9 mouse cellular contexts compared by ENCODE assay signal in genomic region chr10:111957271-111958045, GRCm38 (mm10). TPM values are rescaled to one million over a fixed set of nuclear protein-coding genes. Genes with fewer than 3 reads are reported as not detected.
DNase-seq lines count a peak whose midpoint lies in the region; ATAC-seq and TF ChIP-seq lines count a peak whose summit lies in the region.
"Had no signal": no experiment of that assay in that cellular context is flagged by ENCODE, and none has a peak within 500 bp of the region (broad histone marks: within the 10 kb centered on the region; RNA-seq: fewer than 3 reads in every experiment).

No protein-coding gene starts in this region.

- peaks cover 2 to 3% of the 10 kb centered on the region in 2 experiments; a peak in 2 of 4 replicates for H3K27me3 ChIP-seq in MEL (ENCODE audit: control insufficient read depth in 1 of 2, insufficient read depth in 2 of 2, low read length in 2 of 2)
- H3K27me3 ChIP-seq in forebrain, embryonic 10.5 days (ENCODE audit: poor library complexity, severe bottlenecking), result no peaks in the 10 kb centered on the region
- H3K27me3 ChIP-seq in heart, postnatal 0 days (ENCODE audit: control insufficient read depth, insufficient read depth, low read length), result no peaks in the 10 kb centered on the region
- no peaks in the 10 kb centered on the region for H3K27me3 ChIP-seq in liver, embryonic 13.5 days
- no peaks in the 10 kb centered on the region for H3K27me3 ChIP-seq in neural tube, embryonic 12.5 days (replicated peaks)

- H3K36me3 ChIP-seq in MEL (ENCODE audit: control insufficient read depth in 1 of 2, insufficient read depth in 2 of 2, low read length in 2 of 2), result no peaks in the 10 kb centered on the region
- no peaks in the 10 kb centered on the region for H3K36me3 ChIP-seq in forebrain, embryonic 10.5 days (replicated peaks)
- H3K36me3 ChIP-seq in heart, postnatal 0 days (replicated peaks; ENCODE audit: control insufficient read depth, insufficient read depth, low read length), result no peaks in the 10 kb centered on the region
- H3K36me3 ChIP-seq in liver, embryonic 13.5 days, result no peaks in the 10 kb centered on the region
- H3K36me3 ChIP-seq in neural tube, embryonic 12.5 days, result no peaks in the 10 kb centered on the region

- no peaks in the 10 kb centered on the region for H3K9me3 ChIP-seq in MEL (replicated peaks; ENCODE audit: insufficient read depth, low read length)
- no peaks in the 10 kb centered on the region for H3K9me3 ChIP-seq in forebrain, embryonic 10.5 days
- H3K9me3 ChIP-seq in heart, postnatal 0 days (replicated peaks; ENCODE audit: control insufficient read depth, low read length), result no peaks in the 10 kb centered on the region
- H3K9me3 ChIP-seq in liver, embryonic 13.5 days (replicated peaks), result no peaks in the 10 kb centered on the region; the same call in 1 of the 2 replicates
- H3K9me3 ChIP-seq in neural tube, embryonic 12.5 days, result no peaks in the 10 kb centered on the region

- peak; percentile 82 for TF ChIP-seq RAD21 in MEL (IDR thresholded peaks at IDR 0.05; ENCODE audit: low read depth, low read length)

- no peak overlapping the region for H3K27ac ChIP-seq in MEL (ENCODE audit: control insufficient read depth, low read depth, low read length)
- no peak overlapping the region for H3K27ac ChIP-seq in forebrain, embryonic 10.5 days
- no peak overlapping the region for H3K27ac ChIP-seq in heart, postnatal 0 days (ENCODE audit: low read depth)
- H3K27ac ChIP-seq in liver, embryonic 13.5 days, result no peak overlapping the region
- H3K27ac ChIP-seq in neural tube, embryonic 12.5 days, result no peak overlapping the region

- H3K4me1 ChIP-seq in MEL (ENCODE audit: control insufficient read depth in 1 of 2, insufficient read depth in 2 of 2, low read length in 2 of 2), result peaks cover 0 to 3% of the 10 kb centered on the region in 2 experiments; a peak in 1 of 4 replicates
- peaks cover 3% of the 10 kb centered on the region; the same call in 1 of the 2 replicates for H3K4me1 ChIP-seq in forebrain, embryonic 10.5 days
- H3K4me1 ChIP-seq in heart, postnatal 0 days (ENCODE audit: control insufficient read depth, insufficient read depth), result no peaks in the 10 kb centered on the region
- H3K4me1 ChIP-seq in liver, embryonic 13.5 days (replicated peaks), result no peaks in the 10 kb centered on the region
- H3K4me1 ChIP-seq in neural tube, embryonic 12.5 days, result no peaks in the 10 kb centered on the region

- no peak for TF ChIP-seq EP300 in MEL (IDR thresholded peaks at IDR 0.05; ENCODE audit: low read depth in 1 of 2, low read length in 2 of 2)
- no peak for TF ChIP-seq EP300 in heart, postnatal 0 days (IDR thresholded peaks at IDR 0.05; ENCODE audit: low read depth)

- peak; percentile 41 to 90 (median 79) for TF ChIP-seq CTCF in MEL (IDR thresholded peaks at IDR 0.05 in 2 of 3, conservative IDR thresholded peaks at IDR 0.05 in 1 of 3; ENCODE audit: control insufficient read depth in 1 of 3, insufficient read depth in 1 of 3, low read depth in 2 of 3, low read length in 3 of 3, poor library complexity in 1 of 3, severe bottlenecking in 1 of 3)
- TF ChIP-seq CTCF in heart, postnatal 0 days (IDR thresholded peaks at IDR 0.05; ENCODE audit: low read depth), result peak; percentile 85

- no peak for TF ChIP-seq POLR2A in MEL (IDR thresholded peaks at IDR 0.05; ENCODE audit: control insufficient read depth in 1 of 2, insufficient read depth in 1 of 2, low read depth in 1 of 2, low read length in 2 of 2, poor library complexity in 1 of 2)

- peak; percentile 81 for DNase-seq in MEL (ENCODE audit: low read depth, low spot score)
- DNase-seq in c-Kit-positive CD71-negative TER-119-negative erythroid progenitor cells, embryonic 14.5 days (ENCODE audit: low read depth), result peak; percentile 68
- DNase-seq in forebrain, embryonic 10.5 days (ENCODE audit: extremely low spot score, low spot score), result peak; percentile 54
- peak; percentile 89 for DNase-seq in heart, postnatal 0 days (ENCODE audit: low spot score)
- peak; percentile 75 for DNase-seq in kidney, postnatal 14 days
- DNase-seq in liver, embryonic 13.5 days, result peak; percentile 9
- DNase-seq in thymus, postnatal 10 days (ENCODE audit: low spot score in 2 of 2), result peak; percentile 22 to 67

- ATAC-seq in heart, postnatal 0 days (ENCODE audit: insufficient read depth, low read depth), result peak; percentile 81
- no peak for ATAC-seq in liver, embryonic 13.5 days (ENCODE audit: low read depth)
- ATAC-seq in neural tube, embryonic 12.5 days (ENCODE audit: low FRiP score, low read depth), result peak; percentile 89

- no peak overlapping the region for H3K9ac ChIP-seq in MEL (ENCODE audit: control insufficient read depth, low read depth, low read length, poor library complexity, severe bottlenecking)
- H3K9ac ChIP-seq in heart, postnatal 0 days (replicated peaks; ENCODE audit: low read depth, low read length), result no peak overlapping the region
- no peak overlapping the region for H3K9ac ChIP-seq in liver, embryonic 13.5 days
- H3K9ac ChIP-seq in neural tube, embryonic 12.5 days, result no peak overlapping the region

- no peaks in the 10 kb centered on the region for H3K79me2 ChIP-seq in MEL (ENCODE audit: control insufficient read depth, insufficient read depth, low read length, poor library complexity)

- no peak overlapping the region for H3K4me2 ChIP-seq in heart, postnatal 0 days (ENCODE audit: low read depth, low read length)
- no peak overlapping the region for H3K4me2 ChIP-seq in liver, embryonic 13.5 days
- H3K4me2 ChIP-seq in neural tube, embryonic 12.5 days (replicated peaks), result no peak overlapping the region

- 66% methylated on average over 10 of the region's 10 CpGs for WGBS in forebrain, embryonic 10.5 days
- WGBS in heart, postnatal 0 days, result 35% methylated on average over 10 of the region's 10 CpGs
- WGBS in liver, embryonic 13.5 days (ENCODE audit: insufficient replicate concordance), result 54% methylated on average over 10 of the region's 10 CpGs
- 68% methylated on average over 10 of the region's 10 CpGs for WGBS in neural tube, embryonic 12.5 days

- no peak overlapping the region for H3K4me3 ChIP-seq in MEL (ENCODE audit: control insufficient read depth in 1 of 2, insufficient read depth in 1 of 2, low read depth in 2 of 2, low read length in 2 of 2)
- no peak overlapping the region for H3K4me3 ChIP-seq in forebrain, embryonic 10.5 days
- no peak overlapping the region for H3K4me3 ChIP-seq in heart, postnatal 0 days (ENCODE audit: low read depth, low read length)
- H3K4me3 ChIP-seq in liver, embryonic 13.5 days (replicated peaks), result no peak overlapping the region
- H3K4me3 ChIP-seq in neural tube, embryonic 12.5 days, result no peak overlapping the region
- H3K4me3 ChIP-seq: myocyte had no signal

TF ChIP-seq in MEL, 35 proteins besides CTCF, POLR2A, EP300 and RAD21:
- TF ChIP-seq USF1 (IDR thresholded peaks at IDR 0.05; ENCODE audit: low read depth, low read length), result no peak
- no peak for TF ChIP-seq HCFC1 (IDR thresholded peaks at IDR 0.05; ENCODE audit: low read depth, low read length)
- TF ChIP-seq ZNF384 (IDR thresholded peaks at IDR 0.05; ENCODE audit: low read depth, low read length), result no peak
- TF ChIP-seq SMC3 (IDR thresholded peaks at IDR 0.05; ENCODE audit: low read depth, low read length), result peak; percentile 93
- TF ChIP-seq BHLHE40 (IDR thresholded peaks at IDR 0.05; ENCODE audit: borderline replicate concordance, low read depth, low read length), result 0 out of 2 replicates have a peak, but pooled peaks have one; percentile 10
- peak; percentile 85 for TF ChIP-seq ZC3H11A (IDR thresholded peaks at IDR 0.05; ENCODE audit: low read depth, low read length)
- no peak for TF ChIP-seq CHD2 (IDR thresholded peaks at IDR 0.05; ENCODE audit: low read length)
- TF ChIP-seq SIN3A (IDR thresholded peaks at IDR 0.05; ENCODE audit: low read length), result no peak

RNA-seq across cellular contexts. Expression of gene Krr1, which starts 15.0 kb away (rescaled TPM):
- 69.4 and 84.9 TPM in 2 replicates for total RNA-seq in MEL (2012; rRNA removed)
- 10 to 100 TPM; 66.3 to 67.2 TPM for polyA plus RNA-seq in MEL (2012; ENCODE audit: insufficient read depth in 1 of 2, insufficient read length in 2 of 2, low read depth in 1 of 2, low replicate concordance in 2 of 2, missing spikeins in 1 of 2)
- polyA plus RNA-seq in forebrain, embryonic 10.5 days (2016; fragmentation: Nextera tagmentation; extraction: Ambion mirVana), result 60.4 and 64.8 TPM in 2 replicates
- total RNA-seq in heart, postnatal 0 days (2014; rRNA removed; ENCODE audit: low replicate concordance), result 14.9 and 15.9 TPM in 2 replicates
- polyA plus RNA-seq in heart, postnatal 0 days (2015; fragmentation: Nextera tagmentation; extraction: Ambion mirVana), result 15.3 and 16.0 TPM in 2 replicates
- 27.5 and 37.6 TPM in 2 replicates for polyA plus RNA-seq in liver, embryonic 13.5 days (2015; fragmentation: Nextera tagmentation; extraction: Ambion mirVana)
- 51.5 and 53.1 TPM in 2 replicates for polyA plus RNA-seq in neural tube, embryonic 12.5 days (2016; fragmentation: Nextera tagmentation; extraction: Ambion mirVana)

RNA-seq across cellular contexts. Expression of gene Glipr1, which starts 45.0 kb away (rescaled TPM):
- 0.62 and 1.9 TPM in 2 replicates for total RNA-seq in MEL (2012; rRNA removed)
- under 1 TPM in 1 of 2 experiments, not detected in 1; 0.88 TPM for polyA plus RNA-seq in MEL (2012; ENCODE audit: insufficient read depth in 1 of 2, insufficient read length in 2 of 2, low read depth in 1 of 2, low replicate concordance in 2 of 2, missing spikeins in 1 of 2)
- 0.82 and 1.0 TPM in 2 replicates for polyA plus RNA-seq in forebrain, embryonic 10.5 days (2016; fragmentation: Nextera tagmentation; extraction: Ambion mirVana)
- total RNA-seq in heart, postnatal 0 days (2014; rRNA removed; ENCODE audit: low replicate concordance), result 1.5 and 7.6 TPM in 2 replicates
- polyA plus RNA-seq in heart, postnatal 0 days (2015; fragmentation: Nextera tagmentation; extraction: Ambion mirVana), result 1.2 and 1.7 TPM in 2 replicates
- polyA plus RNA-seq in liver, embryonic 13.5 days (2015; fragmentation: Nextera tagmentation; extraction: Ambion mirVana), result 8.6 and 8.7 TPM in 2 replicates
- 0.46 and 0.76 TPM in 2 replicates for polyA plus RNA-seq in neural tube, embryonic 12.5 days (2016; fragmentation: Nextera tagmentation; extraction: Ambion mirVana)

Comparison
In these comparisons a context has a peak if more than half of its experiments do, and no peak if none do; other contexts are left out.
1. DNase-seq: peak in every context shown above with its lines; median percentile 89 in heart, postnatal 0 days; 81 in MEL; 75 in kidney, postnatal 14 days; 68 in c-Kit-positive CD71-negative TER-119-negative erythroid progenitor cells, embryonic 14.5 days; 54 in forebrain, embryonic 10.5 days; 44 in thymus, postnatal 10 days; 9 in liver, embryonic 13.5 days.